Mouse (Mus musculus): Measurements from ENCODE around the gene Gna15. TPM values are rescaled to one million over a fixed set of nuclear protein-coding genes. Genes with fewer than 3 reads are reported as not detected.

Gene Gna15
- total and polyA plus RNA-seq, 3 experiments = 23.0 to 142 (median 33.0) TPM

DNA sequence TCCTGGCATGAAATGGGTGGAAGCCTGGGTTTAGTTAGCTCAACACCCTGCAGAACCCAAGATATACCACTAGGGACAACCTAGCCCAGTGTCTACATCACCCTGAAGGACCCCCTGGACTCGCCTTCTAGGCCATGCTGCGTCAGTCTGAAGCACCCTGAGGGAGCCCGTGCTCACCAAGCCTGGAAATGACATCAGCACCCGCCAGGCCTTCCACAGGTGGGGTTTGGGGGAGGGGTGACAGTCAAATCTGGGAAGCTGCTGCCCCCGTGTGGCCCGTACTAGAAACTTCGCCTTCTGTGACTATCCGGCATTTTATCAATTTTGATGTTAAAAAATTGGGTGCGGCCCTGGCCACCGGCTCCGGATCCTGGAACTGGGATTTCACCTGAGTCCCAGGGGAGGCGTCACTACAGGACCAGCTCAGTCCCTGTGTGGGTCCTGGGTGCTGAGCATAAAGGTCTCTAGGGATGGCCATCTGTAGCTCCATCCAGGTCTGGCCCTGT lies 27.6 kb upstream of the Gna15 start (continued):
- TF ChIP-seq TAL1 (IDR thresholded peaks at IDR 0.05; ENCODE audit: low read length) (no peak), UBTF (IDR thresholded peaks at IDR 0.05; ENCODE audit: borderline replicate concordance, insufficient read depth, low read depth, low read length) (no peak), ZMIZ1 (IDR thresholded peaks at IDR 0.05; ENCODE audit: low read depth, low read length) (no peak), HCFC1 (IDR thresholded peaks at IDR 0.05; ENCODE audit: low read depth, low read length) (peak; percentile 77), TCF12 (IDR thresholded peaks at IDR 0.05; ENCODE audit: low read depth, low read length) (peak; percentile 39; the same call in 1 of the 2 replicates), TBP (IDR thresholded peaks at IDR 0.05; ENCODE audit: low read depth, low read length) (0 out of 2 replicates have a peak, but pooled peaks have one; percentile 8), ETS1 (IDR thresholded peaks at IDR 0.05; ENCODE audit: low read depth, low read length) (peak; percentile 84), MAZ (IDR thresholded peaks at IDR 0.05; ENCODE audit: low read depth, low read length) (peak; percentile 91), SMC3 (IDR thresholded peaks at IDR 0.05; ENCODE audit: low read depth, low read length) (peak; percentile 64), MEF2A (IDR thresholded peaks at IDR 0.05; ENCODE audit: extremely low read depth, insufficient replicate concordance, low read depth, low read length, poor library complexity, severe bottlenecking) (no peak), CHD1 (IDR thresholded peaks at IDR 0.05; ENCODE audit: low read depth, low read length) (0 out of 2 replicates have a peak, but pooled peaks have one; percentile 61)

DNA sequence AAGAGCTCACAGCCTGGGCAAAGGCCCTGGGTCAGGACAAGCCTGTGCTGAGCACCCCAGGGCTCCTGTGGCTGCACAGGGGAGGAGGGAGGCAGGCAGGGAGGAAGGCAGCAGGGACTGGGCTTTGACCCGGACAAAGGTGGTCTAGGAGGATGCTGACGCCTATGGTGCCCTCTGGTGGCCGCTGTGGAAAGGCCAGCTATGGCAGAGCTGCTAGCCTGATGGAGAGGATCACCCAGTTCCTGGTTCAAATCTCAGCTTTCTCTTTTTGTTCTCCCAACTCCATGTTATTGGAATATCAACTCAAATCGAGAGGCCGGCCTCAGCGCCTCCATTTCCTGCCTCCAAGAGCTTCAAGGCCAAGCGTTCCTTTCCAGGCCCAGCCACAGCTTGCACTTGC lies 26.2 kb upstream of the Gna15 start:
- no peaks in the 10 kb centered on the region for H3K9me3 ChIP-seq (replicated peaks; ENCODE audit: insufficient read depth, low read length)

GRCm38 (mm10) chr10:81548944-81549343 lies 24.9 kb upstream of the Gna15 start:
- Histone ChIP-seq H3K4me1 (ENCODE audit: control insufficient read depth in 1 of 2, insufficient read depth in 2 of 2, low read length in 2 of 2) (peaks cover 12 to 24% of the 10 kb centered on the region in 2 experiments), H3K36me3 (ENCODE audit: control insufficient read depth in 1 of 2, insufficient read depth in 2 of 2, low read length in 2 of 2) (peaks cover 0 to 11% of the 10 kb centered on the region in 2 experiments; a peak in 2 of 4 replicates)
- no peak for TF ChIP-seq ZC3H11A (IDR thresholded peaks at IDR 0.05; ENCODE audit: low read depth, low read length)
- TF ChIP-seq POLR2A (IDR thresholded peaks at IDR 0.05; ENCODE audit: control insufficient read depth in 1 of 2, insufficient read depth in 1 of 2, low read depth in 1 of 2, low read length in 2 of 2, poor library complexity in 1 of 2) = no peak
- no peak for TF ChIP-seq MEF2A (IDR thresholded peaks at IDR 0.05; ENCODE audit: extremely low read depth, insufficient replicate concordance, low read depth, low read length, poor library complexity, severe bottlenecking)
- TF ChIP-seq ZKSCAN1 (IDR thresholded peaks at IDR 0.05; ENCODE audit: low read depth, low read length) = no peak
- no peak for TF ChIP-seq HCFC1 (IDR thresholded peaks at IDR 0.05; ENCODE audit: low read depth, low read length)
- no peak for TF ChIP-seq KAT2A (conservative IDR thresholded peaks at IDR 0.05; ENCODE audit: low read depth, low read length)
- no peak for TF ChIP-seq RAD21 (IDR thresholded peaks at IDR 0.05; ENCODE audit: low read depth, low read length)
- no peak for TF ChIP-seq SMC3 (IDR thresholded peaks at IDR 0.05; ENCODE audit: low read depth, low read length)
- TF ChIP-seq UBTF (IDR thresholded peaks at IDR 0.05; ENCODE audit: borderline replicate concordance, insufficient read depth, low read depth, low read length) = no peak
- no peak for TF ChIP-seq TAL1 (IDR thresholded peaks at IDR 0.05; ENCODE audit: low read length)
- no peak for TF ChIP-seq POLR2AphosphoS2 (IDR thresholded peaks at IDR 0.05; ENCODE audit: low read length)
- no peak for TF ChIP-seq GABPA (IDR thresholded peaks at IDR 0.05; ENCODE audit: low read depth, low read length)
- TF ChIP-seq USF2 (IDR thresholded peaks at IDR 0.05; ENCODE audit: borderline replicate concordance in 1 of 2, insufficient read depth in 1 of 2, low read depth in 1 of 2, low read length in 2 of 2) = no peak
- no peak for TF ChIP-seq POLR2AphosphoS5 (IDR thresholded peaks at IDR 0.05; ENCODE audit: borderline replicate concordance, low read depth, low read length)

More for the DNA sequence above, 26.2 kb upstream of the Gna15 start:
- no peaks in the 10 kb centered on the region for H3K27me3 ChIP-seq (ENCODE audit: control insufficient read depth in 1 of 2, insufficient read depth in 2 of 2, low read length in 2 of 2)
- peaks cover 0 to 11% of the 10 kb centered on the region in 2 experiments; a peak in 2 of 4 replicates for H3K36me3 ChIP-seq (ENCODE audit: control insufficient read depth in 1 of 2, insufficient read depth in 2 of 2, low read length in 2 of 2)
- peak; percentile 30 for TF ChIP-seq RAD21 (IDR thresholded peaks at IDR 0.05; ENCODE audit: low read depth, low read length)
- TF ChIP-seq SMC3 (IDR thresholded peaks at IDR 0.05; ENCODE audit: low read depth, low read length) = peak; percentile 65
- no peak for TF ChIP-seq USF1 (IDR thresholded peaks at IDR 0.05; ENCODE audit: low read depth, low read length)
- TF ChIP-seq POLR2AphosphoS5 (IDR thresholded peaks at IDR 0.05; ENCODE audit: borderline replicate concordance, low read depth, low read length) = no peak
- no peak for TF ChIP-seq CHD2 (IDR thresholded peaks at IDR 0.05; ENCODE audit: low read length)
- peak; percentile 86 to 96 (median 93) for TF ChIP-seq CTCF (IDR thresholded peaks at IDR 0.05 in 2 of 3, conservative IDR thresholded peaks at IDR 0.05 in 1 of 3; ENCODE audit: control insufficient read depth in 1 of 3, insufficient read depth in 1 of 3, low read depth in 2 of 3, low read length in 3 of 3, poor library complexity in 1 of 3, severe bottlenecking in 1 of 3)
- H3K79me2 ChIP-seq (ENCODE audit: control insufficient read depth, insufficient read depth, low read length, poor library complexity) = no peaks in the 10 kb centered on the region
- H3K4me1 ChIP-seq (ENCODE audit: control insufficient read depth in 1 of 2, insufficient read depth in 2 of 2, low read length in 2 of 2) = peaks cover 12 to 21% of the 10 kb centered on the region in 2 experiments
- no peak overlapping the region for H3K27ac ChIP-seq (ENCODE audit: control insufficient read depth, low read depth, low read length)
- H3K4me3 ChIP-seq (ENCODE audit: control insufficient read depth in 1 of 2, insufficient read depth in 1 of 2, low read depth in 2 of 2, low read length in 2 of 2) = no peak overlapping the region
- H3K9ac ChIP-seq (ENCODE audit: control insufficient read depth, low read depth, low read length, poor library complexity, severe bottlenecking) = peak overlapping the region; percentile 26; the same call in 1 of the 2 replicates
- peak; percentile 82 for DNase-seq (ENCODE audit: low read depth, low spot score)

More at GRCm38 (mm10) chr10:81548944-81549343, 24.9 kb upstream of the Gna15 start:
- DNase-seq (ENCODE audit: low read depth, low spot score) = no peak
- Histone ChIP-seq H3K4me3 (ENCODE audit: control insufficient read depth in 1 of 2, insufficient read depth in 1 of 2, low read depth in 2 of 2, low read length in 2 of 2) (no peak overlapping the region), H3K27ac (ENCODE audit: control insufficient read depth, low read depth, low read length) (no peak overlapping the region), H3K9me3 (replicated peaks; ENCODE audit: insufficient read depth, low read length) (no peaks in the 10 kb centered on the region), H3K9ac (ENCODE audit: control insufficient read depth, low read depth, low read length, poor library complexity, severe bottlenecking) (no peak overlapping the region), H3K79me2 (ENCODE audit: control insufficient read depth, insufficient read depth, low read length, poor library complexity) (peaks cover 10% of the 10 kb centered on the region), H3K27me3 (ENCODE audit: control insufficient read depth in 1 of 2, insufficient read depth in 2 of 2, low read length in 2 of 2) (no peaks in the 10 kb centered on the region)

Measured in MEL (cell line).